Mouse (Mus musculus) ES-Bruce4 (cell line): ENCODE measurements around the gene Fam161b. TPM values are rescaled to one million over a fixed set of nuclear protein-coding genes. Genes with fewer than 3 reads are reported as not detected.

Experiments used
- H3K27ac ChIP-seq: 2 replicates; pipeline ENCODE4 v1.5.1; 2012; ENCODE audit warnings: low read length, inconsistent platforms; ENCODE audit not compliant: insufficient read depth
- H3K27me3 ChIP-seq: 2 replicates; pipeline ENCODE4 v1.6.1; 2012; ENCODE audit warnings: mild to moderate bottlenecking, low read length, inconsistent platforms; ENCODE audit not compliant: control insufficient read depth, poor library complexity, insufficient read depth, severe bottlenecking
- H3K36me3 ChIP-seq: 2 replicates; pipeline ENCODE4 v1.6.1; 2012; ENCODE audit warnings: inconsistent platforms, mild to moderate bottlenecking, low read length, moderate library complexity; ENCODE audit not compliant: control insufficient read depth, poor library complexity, insufficient read depth, severe bottlenecking
- H3K4me1 ChIP-seq: one replicate; pipeline ENCODE4 v1.8.1; 2011; ENCODE audit warnings: low read length; ENCODE audit not compliant: control insufficient read depth, insufficient read depth
- H3K4me3 ChIP-seq: 2 replicates; pipeline ENCODE4 v1.5.1; 2011; ENCODE audit warnings: low read depth, mild to moderate bottlenecking, low read length
- H3K9ac ChIP-seq: 2 replicates; pipeline ENCODE4 v1.6.1; 2012; ENCODE audit warnings: low read depth, mild to moderate bottlenecking, inconsistent platforms; ENCODE audit not compliant: poor library complexity, severe bottlenecking
- H3K9me3 ChIP-seq: replicated peaks from 2 replicates; pipeline ENCODE4 v1.6.1; 2012; ENCODE audit warnings: mild to moderate bottlenecking, low read length, inconsistent platforms; ENCODE audit not compliant: control insufficient read depth, poor library complexity, insufficient read depth, severe bottlenecking
- CTCF ChIP-seq: IDR thresholded peaks from one replicate; pipeline ENCODE4 v1.8.1; 2011; ENCODE audit warnings: low read depth, low read length
- EP300 ChIP-seq: IDR thresholded peaks from 2 replicates; pipeline ENCODE4 v1.6.1; 2011; ENCODE audit warnings: low read depth, low read length; ENCODE audit not compliant: insufficient read depth
- POLR2A ChIP-seq: IDR thresholded peaks from one replicate; pipeline ENCODE4 v1.8.1; 2011; ENCODE audit warnings: low read length; ENCODE audit not compliant: insufficient read depth
- polyA plus RNA-seq: library from polyadenylated mRNA; stranded (reverse); fragments of >200 nt; gene quantifications from 2 replicates; pipeline ENCODE4 v1.2.4, GENCODE M21; 2011; ENCODE audit warnings: low read depth; ENCODE audit not compliant: missing spikeins, insufficient read depth, insufficient read length

The Fam161b gene
- polyA plus RNA-seq, 1 experiment = 1.4 TPM

- H3K36me3 ChIP-seq = peaks cover 6% of the 10 kb centered on the region; the same call in 1 of the 2 replicates
- no peak overlapping the region for H3K4me3 ChIP-seq
- no peaks in the 10 kb centered on the region for H3K27me3 ChIP-seq
- H3K27ac ChIP-seq = no peak overlapping the region
- TF ChIP-seq POLR2A = no peak
- TF ChIP-seq CTCF = no peak
- no peak for TF ChIP-seq EP300
- no peaks in the 10 kb centered on the region for H3K4me1 ChIP-seq
- no peaks in the 10 kb centered on the region for H3K9me3 ChIP-seq
- H3K9ac ChIP-seq = no peak overlapping the region
Observed at GRCm38 (mm10) chr12:84299265-84299664, 62.4 kb downstream of the Fam161b start.

GRCm38 (mm10) chr12:84297851-84298250 is 63.8 kb downstream of the Fam161b start:
- Histone ChIP-seq H3K9ac (no peak overlapping the region), H3K36me3 (peaks cover 6% of the 10 kb centered on the region; the same call in 1 of the 2 replicates), H3K27ac (no peak overlapping the region), H3K9me3 (no peaks in the 10 kb centered on the region), H3K27me3 (no peaks in the 10 kb centered on the region), H3K4me3 (no peak overlapping the region), H3K4me1 (no peaks in the 10 kb centered on the region)
- TF ChIP-seq POLR2A (no peak), EP300 (no peak), CTCF (no peak)

Other genes starting within 250 kb of the Fam161b start
- gene Dnal1, start 247.5 kb downstream of the Fam161b start, polyA plus RNA-seq = 13.3 and 15.1 TPM in 2 replicates
- gene Pnma1, start 213.3 kb downstream of the Fam161b start, polyA plus RNA-seq = 0.38 TPM in 1 of 2 replicates, not detected in the other
- gene Elmsan1, start 143.0 kb downstream of the Fam161b start, polyA plus RNA-seq = 28.3 and 30.1 TPM in 2 replicates
- 28.1 and 31.2 TPM in 2 replicates for gene Ptgr2, start 76.6 kb downstream of the Fam161b start, polyA plus RNA-seq
- gene Zfp410, start 45.0 kb downstream of the Fam161b start, polyA plus RNA-seq = 37.3 and 41.7 TPM in 2 replicates
- gene Coq6, start 176 bp downstream of the Fam161b start, polyA plus RNA-seq = 18.4 and 18.7 TPM in 2 replicates
- 5.3 and 8.0 TPM in 2 replicates for gene Entpd5, start 47.2 kb upstream of the Fam161b start, polyA plus RNA-seq
- gene Bbof1, start 47.2 kb upstream of the Fam161b start, polyA plus RNA-seq = 1.1 and 1.8 TPM in 2 replicates
- 19.8 and 20.2 TPM in 2 replicates for gene Rnf113a2, start 55.4 kb upstream of the Fam161b start, polyA plus RNA-seq
- gene Aldh6a1, start 89.2 kb upstream of the Fam161b start, polyA plus RNA-seq = 26.7 and 30.4 TPM in 2 replicates
- 26.3 and 29.5 TPM in 2 replicates for gene Lin52, start 89.6 kb upstream of the Fam161b start, polyA plus RNA-seq
- 0.18 TPM in 1 of 2 replicates, not detected in the other for gene Vsx2, start 207.9 kb upstream of the Fam161b start, polyA plus RNA-seq